Mouse (Mus musculus): ENCODE measurements around the gene Shld2. TPM values are rescaled to one million over a fixed set of nuclear protein-coding genes. Genes with fewer than 3 reads are reported as not detected.

The Shld2 gene
- polyA plus RNA-seq, 1 experiment from 2014 or later, result 4.8 TPM

Other genes starting within 250 kb of the Shld2 start
- gene Anxa8, start 224.5 kb downstream of the Shld2 start, polyA plus RNA-seq (2015; fragmentation: Nextera tagmentation; extraction: Ambion mirVana), result 0.24 TPM in 1 of 2 replicates, not detected in the other
- gene A630023A22Rik, start 207.7 kb downstream of the Shld2 start, polyA plus RNA-seq (2015; fragmentation: Nextera tagmentation; extraction: Ambion mirVana), result not detected in 2 replicates
- gene Npy4r, start 158.0 kb downstream of the Shld2 start, polyA plus RNA-seq (2015; fragmentation: Nextera tagmentation; extraction: Ambion mirVana), result 0.19 and 0.23 TPM in 2 replicates
- 8.5 and 8.7 TPM in 2 replicates for gene Gprin2, start 108.8 kb downstream of the Shld2 start, polyA plus RNA-seq (2015; fragmentation: Nextera tagmentation; extraction: Ambion mirVana)
- 0.63 and 0.68 TPM in 2 replicates for gene Syt15, start 90.9 kb downstream of the Shld2 start, polyA plus RNA-seq (2015; fragmentation: Nextera tagmentation; extraction: Ambion mirVana)
- gene Glud1, start 234 bp upstream of the Shld2 start, polyA plus RNA-seq (2015; fragmentation: Nextera tagmentation; extraction: Ambion mirVana), result 89.8 and 92.8 TPM in 2 replicates
- not detected in 2 replicates for gene Fam25c, start 44.9 kb upstream of the Shld2 start, polyA plus RNA-seq (2015; fragmentation: Nextera tagmentation; extraction: Ambion mirVana)
- gene Sncg, start 64.3 kb upstream of the Shld2 start, polyA plus RNA-seq (2015; fragmentation: Nextera tagmentation; extraction: Ambion mirVana), result 27.6 and 31.0 TPM in 2 replicates
- gene Mmrn2, start 65.0 kb upstream of the Shld2 start, polyA plus RNA-seq (2015; fragmentation: Nextera tagmentation; extraction: Ambion mirVana), result 3.5 and 3.6 TPM in 2 replicates
- 15.2 and 15.4 TPM in 2 replicates for gene Bmpr1a, start 192.8 kb upstream of the Shld2 start, polyA plus RNA-seq (2015; fragmentation: Nextera tagmentation; extraction: Ambion mirVana)
- gene 9230112D13Rik, start 212.3 kb upstream of the Shld2 start, polyA plus RNA-seq (2015; fragmentation: Nextera tagmentation; extraction: Ambion mirVana), result not detected in 2 replicates

Measured in midbrain, embryonic 16.5 days (tissue).